Mouse (Mus musculus) midbrain, embryonic 16.5 days (tissue): ENCODE data around the gene Rpl15. TPM values are rescaled to one million over a fixed set of nuclear protein-coding genes. Genes with fewer than 3 reads are reported as not detected.
"Not testable (repeated sequence)": the region's sequence is repeated elsewhere in the genome, so short reads cannot be mapped to it uniquely, and the experiment has no call there.

Experiments used
- ATAC-seq: fragments of 200-750 bp; cut with Nextera tagmentation; 2 replicates; pipeline ENCODE4 v1.8.0; 2017; ENCODE audit warnings: moderate TSS enrichment
- H3K27ac ChIP-seq: fragments of 300-500 bp; sonication (generic); 2 replicates; pipeline ENCODE4 v1.5.1; 2014; ENCODE audit warnings: mild to moderate bottlenecking, low read length, mixed read lengths
- H3K27me3 ChIP-seq: fragments of 300-500 bp; sonication (generic); 2 replicates; pipeline ENCODE4 v1.6.1; 2014; ENCODE audit warnings: low read depth, low read length, mixed read lengths; ENCODE audit not compliant: control insufficient read depth, insufficient read depth
- H3K36me3 ChIP-seq: fragments of 300-500 bp; sonication (generic); 2 replicates; pipeline ENCODE4 v1.6.1; 2014; ENCODE audit warnings: mild to moderate bottlenecking, low read length, moderate library complexity, mixed read lengths; ENCODE audit not compliant: control insufficient read depth, insufficient read depth
- H3K4me1 ChIP-seq: fragments of 300-500 bp; sonication (generic); 2 replicates; pipeline ENCODE4 v1.6.1; 2014; ENCODE audit warnings: mild to moderate bottlenecking, low read length, mixed read lengths; ENCODE audit not compliant: control insufficient read depth, insufficient read depth
- H3K4me2 ChIP-seq: fragments of 300-500 bp; sonication (generic); 2 replicates; pipeline ENCODE4 v1.6.1; 2014; ENCODE audit warnings: mild to moderate bottlenecking, low read length, mixed read lengths
- H3K4me3 ChIP-seq: fragments of 300-500 bp; sonication (generic); 2 replicates; pipeline ENCODE4 v1.5.1; 2014; ENCODE audit warnings: low read depth, mild to moderate bottlenecking, low read length, moderate library complexity, mixed read lengths
- H3K9ac ChIP-seq: fragments of 300-500 bp; sonication (generic); 2 replicates; pipeline ENCODE4 v1.6.1; 2014; ENCODE audit warnings: low read depth, low read length, mixed read lengths
- H3K9me3 ChIP-seq: fragments of 300-500 bp; sonication (generic); replicated peaks from 2 replicates; pipeline ENCODE4 v1.6.1; 2014; ENCODE audit warnings: mild to moderate bottlenecking, low read length, mixed read lengths; ENCODE audit not compliant: control insufficient read depth, poor library complexity, severe bottlenecking
- WGBS: fragments of 180-500 bp; shearing (Covaris S2); extraction: QIAGEN DNeasy Blood & Tissue Kit; methylation state at CpG from one replicate; pipeline ENCODE4 v1.1.7; 2014; 5-methylcytosine and 5-hydroxymethylcytosine counted together
- polyA plus RNA-seq: library from polyadenylated mRNA; unstranded; fragments of >200 nt; fragmentation: Nextera tagmentation; extraction: Ambion mirVana; gene quantifications from 2 replicates; pipeline ENCODE4 v1.2.1, GENCODE M21; 2015

Rpl15 gene
- polyA plus RNA-seq, 1 experiment from 2014 or later = 261 TPM

DNA sequence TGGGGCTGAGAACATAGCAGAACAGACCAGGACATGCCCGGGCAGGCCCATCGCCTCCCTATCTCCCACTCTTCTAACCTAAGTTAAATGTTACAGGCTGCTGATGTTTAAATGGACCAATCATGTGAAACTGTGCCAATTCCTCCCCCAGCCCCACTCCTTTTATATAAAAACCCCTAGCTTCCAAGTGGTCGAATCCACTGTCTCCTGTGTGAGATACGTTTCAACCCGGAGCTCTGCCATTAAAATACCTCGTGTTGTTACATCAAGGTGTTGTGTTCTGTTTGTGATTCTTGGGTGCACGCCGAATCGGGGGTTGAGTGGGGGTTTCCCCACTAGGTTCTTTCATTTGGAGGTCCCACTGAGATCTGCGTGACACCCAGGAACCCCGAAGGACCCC, 45.8 kb downstream of the Rpl15 start:
- H3K36me3 ChIP-seq, H3K4me1 ChIP-seq, H3K27me3 ChIP-seq, H3K4me3 ChIP-seq, H3K27ac ChIP-seq, H3K4me2 ChIP-seq, H3K9me3 ChIP-seq, H3K9ac ChIP-seq, ATAC-seq: not testable (repeated sequence)
- WGBS = 95% methylated on average over 11 of the region's 11 CpGs

DNA sequence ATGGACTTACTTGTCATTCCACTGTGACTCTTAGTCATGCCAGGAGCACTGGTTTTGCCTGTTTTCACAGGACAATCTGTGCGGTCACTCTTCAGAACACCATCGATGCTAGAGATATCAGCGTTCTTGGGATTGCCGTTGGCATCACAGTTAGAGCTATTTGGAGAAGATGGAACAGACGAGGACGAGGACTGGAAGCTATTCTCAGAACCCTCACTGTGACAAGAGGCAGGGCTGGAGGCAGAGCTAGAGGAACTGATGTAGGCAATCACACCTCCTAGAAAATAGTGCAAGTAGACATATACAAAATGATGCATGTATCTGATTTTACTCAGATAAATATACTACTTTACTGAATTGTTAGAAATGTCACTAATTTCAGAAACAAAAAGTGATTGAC, 49.2 kb downstream of the Rpl15 start:
- Histone ChIP-seq H3K27me3 (no peaks in the 10 kb centered on the region), H3K4me2 (no peak overlapping the region), H3K9ac (no peak overlapping the region), H3K9me3 (no peaks in the 10 kb centered on the region), H3K36me3 (no peaks in the 10 kb centered on the region), H3K4me1 (peaks cover 2% of the 10 kb centered on the region; the same call in 1 of the 2 replicates), H3K4me3 (no peak overlapping the region), H3K27ac (no peak overlapping the region)
- no peak for ATAC-seq
- 96% methylated on average over 6 of the region's 6 CpGs for WGBS

Other genes starting within 250 kb of the Rpl15 start
- gene Nr1d2, start 32.3 kb downstream of the Rpl15 start, polyA plus RNA-seq = 5.3 and 6.2 TPM in 2 replicates
- 49.7 and 50.9 TPM in 2 replicates for gene Nkiras1, start 255 bp downstream of the Rpl15 start, polyA plus RNA-seq
- 205 and 223 TPM in 2 replicates for gene Ube2e1, start 60.5 kb upstream of the Rpl15 start, polyA plus RNA-seq